Mouse (Mus musculus) lung, postnatal 0 days (tissue): Measurements from ENCODE around the gene Boll.

ENCODE experiments used
- CTCF ChIP-seq: IDR thresholded peaks from 2 replicates; pipeline ENCODE4 v1.5.1; 2016; ENCODE audit warnings: antibody characterized with exemption, mild to moderate bottlenecking
- EP300 ChIP-seq: IDR thresholded peaks from 2 replicates; pipeline ENCODE4 v1.6.1; 2016; ENCODE audit warnings: antibody characterized with exemption, mild to moderate bottlenecking, control low read depth

GRCm38 (mm10) chr1:55238496-55238895 is 124.8 kb downstream of the Boll start:
- TF ChIP-seq CTCF (no peak), EP300 (no peak)
